Mouse (Mus musculus) heart, adult 2 months (tissue): ENCODE results near the gene Slc16a1. TPM values are rescaled to one million over a fixed set of nuclear protein-coding genes. Genes with fewer than 3 reads are reported as not detected.

Experiments
- DNase-seq, 2 experiments: peaks; one replicate each; pipeline ENCODE4 v3.0.0; 2021
- H3K27ac ChIP-seq: fragments of 200-600 bp; 2 replicates; pipeline ENCODE4 v1.8.1; 2022
- H3K27me3 ChIP-seq: fragments of 200-500 bp; 2 replicates; pipeline ENCODE4 v1.6.1; 2012; ENCODE audit warnings: mild to moderate bottlenecking, low read length, inconsistent platforms, mixed read lengths; ENCODE audit not compliant: control insufficient read depth, insufficient read depth
- H3K36me3 ChIP-seq: fragments of 200-500 bp; 2 replicates; pipeline ENCODE4 v1.6.1; 2012; ENCODE audit warnings: low read length, inconsistent platforms; ENCODE audit not compliant: control insufficient read depth, insufficient read depth
- H3K4me1 ChIP-seq: fragments of 200-500 bp; 2 replicates; pipeline ENCODE4 v1.6.1; 2011; ENCODE audit warnings: low read length; ENCODE audit not compliant: control insufficient read depth, insufficient read depth
- H3K4me3 ChIP-seq: fragments of 200-600 bp; 2 replicates; pipeline ENCODE4 v1.8.1; 2022
- H3K79me2 ChIP-seq: fragments of 200-500 bp; replicated peaks from 2 replicates; pipeline ENCODE4 v1.6.1; 2012; ENCODE audit warnings: mild to moderate bottlenecking, inconsistent platforms, low read length, moderate library complexity, mixed read lengths; ENCODE audit not compliant: control insufficient read depth, insufficient read depth
- H3K9ac ChIP-seq: fragments of 200-500 bp; 2 replicates; pipeline ENCODE4 v1.6.1; 2012; ENCODE audit warnings: low read depth, mild to moderate bottlenecking, control low read depth, inconsistent platforms, low read length, mixed read lengths
- CTCF ChIP-seq: fragments of 200-600 bp; IDR thresholded peaks from 2 replicates; pipeline ENCODE4 v1.8.1; 2022; ENCODE audit warnings: antibody characterized with exemption, mild to moderate bottlenecking, moderate library complexity
- EP300 ChIP-seq: fragments of 200-500 bp; IDR thresholded peaks from 2 replicates; pipeline ENCODE4 v1.6.1; 2011; ENCODE audit warnings: low read depth, low read length, control low read depth; ENCODE audit not compliant: insufficient read depth
- POLR2A ChIP-seq: fragments of 200-500 bp; IDR thresholded peaks from 2 replicates; pipeline ENCODE4 v1.6.1; 2011; ENCODE audit warnings: mild to moderate bottlenecking, low read depth, low read length, control low read depth; ENCODE audit not compliant: insufficient read depth
- WGBS: fragments of 180-500 bp; shearing (Covaris S2); methylation state at CpG from one replicate; pipeline ENCODE4 v1.1.7; 2018; 5-methylcytosine and 5-hydroxymethylcytosine counted together
- intact Hi-C: fragments of 180-260 bp; cut with DNase I; formaldehyde crosslinking; loops from one replicate; pipeline ENCODE4 v1.15.1; 2025
- polyA plus RNA-seq: library from polyadenylated mRNA; depleted of rRNA; stranded (reverse); fragments of >200 nt; gene quantifications from 2 replicates; pipeline ENCODE4 v1.2.3, GENCODE M21; 2012
- total RNA-seq, 2 experiments: library from RNA; stranded (reverse); gene quantifications; 2 replicates each; pipeline ENCODE4 v1.2.3; 2021

Gene Slc16a1
- total and polyA plus RNA-seq, 3 experiments, result 91.9 to 177 (median 157) TPM

GRCm38 (mm10) chr3:104601680-104602079 lies 36.8 kb upstream of the Slc16a1 start:
- DNase-seq, result peak in 1 of 2 experiments; percentile 46
- intact Hi-C loops, result loop anchor here (5.0 kb wide), 1 partner anchor 71 kb away; no protein-coding TSS in a partner anchor

GRCm38 (mm10) chr3:104609690-104610380 lies 28.6 kb upstream of the Slc16a1 start:
- TF ChIP-seq CTCF (no peak), EP300 (no peak)
- Histone ChIP-seq H3K9ac (no peak overlapping the region), H3K4me3 (no peak overlapping the region), H3K27ac (peak overlapping the region; percentile 28), H3K27me3 (no peaks in the 10 kb centered on the region), H3K4me1 (peaks cover 5% of the 10 kb centered on the region; the same call in 1 of the 2 replicates), H3K36me3 (no peaks in the 10 kb centered on the region; the same call in 1 of the 2 replicates), H3K79me2 (no peaks in the 10 kb centered on the region)
- peak in 1 of 2 experiments; percentile 39 for DNase-seq
- intact Hi-C loops, result no loop called here
- 39% methylated on average over 8 of the region's 8 CpGs for WGBS

More at GRCm38 (mm10) chr3:104601680-104602079, 36.8 kb upstream of the Slc16a1 start:
- no peak overlapping the region; the same call in 1 of the 2 replicates for H3K9ac ChIP-seq
- H3K79me2 ChIP-seq, result no peaks in the 10 kb centered on the region
- no peak overlapping the region for H3K4me3 ChIP-seq
- peaks cover 9% of the 10 kb centered on the region for H3K4me1 ChIP-seq
- no peaks in the 10 kb centered on the region; the same call in 1 of the 2 replicates for H3K36me3 ChIP-seq
- TF ChIP-seq POLR2A (no peak), EP300 (0 out of 2 replicates have a peak, but pooled peaks have one; percentile 15)
- WGBS, result 53% methylated on average over 4 of the region's 4 CpGs
- H3K27ac ChIP-seq, result peak overlapping the region; percentile 88
- H3K27me3 ChIP-seq, result no peaks in the 10 kb centered on the region

GRCm38 (mm10) chr3:104610453-104611230 lies 27.8 kb upstream of the Slc16a1 start:
- Histone ChIP-seq H3K9ac (no peak overlapping the region), H3K79me2 (no peaks in the 10 kb centered on the region), H3K4me1 (peaks cover 5% of the 10 kb centered on the region; the same call in 1 of the 2 replicates), H3K36me3 (no peaks in the 10 kb centered on the region; the same call in 1 of the 2 replicates), H3K27me3 (no peaks in the 10 kb centered on the region), H3K27ac (no peak overlapping the region), H3K4me3 (no peak overlapping the region)
- peak in 1 of 2 experiments; percentile 9 for DNase-seq
- no peak for TF ChIP-seq CTCF
- no peak for TF ChIP-seq EP300
- TF ChIP-seq POLR2A, result no peak
- intact Hi-C loops, result no loop called here
- WGBS, result 70% methylated on average over 6 of the region's 6 CpGs

- intact Hi-C loops, result no loop called here
These were observed 26.5 kb upstream of the Slc16a1 start for GRCm38 (mm10) chr3:104611951-104612350.

GRCm38 (mm10) chr3:104613102-104613501 lies 25.4 kb upstream of the Slc16a1 start:
- Histone ChIP-seq H3K36me3 (no peaks in the 10 kb centered on the region; the same call in 1 of the 2 replicates), H3K27ac (no peak overlapping the region), H3K4me1 (peaks cover 5% of the 10 kb centered on the region), H3K4me3 (no peak overlapping the region), H3K9ac (no peak overlapping the region), H3K27me3 (no peaks in the 10 kb centered on the region), H3K79me2 (no peaks in the 10 kb centered on the region)
- no peak for TF ChIP-seq POLR2A
- TF ChIP-seq EP300, result no peak
- TF ChIP-seq CTCF, result no peak
- 53% methylated on average over 5 of the region's 5 CpGs for WGBS
- intact Hi-C loops, result no loop called here
- DNase-seq, result no peak

More at GRCm38 (mm10) chr3:104611951-104612350, 26.5 kb upstream of the Slc16a1 start:
- H3K4me3 ChIP-seq, result no peak overlapping the region
- no peaks in the 10 kb centered on the region for H3K27me3 ChIP-seq
- peak in 1 of 2 experiments; percentile 8 for DNase-seq
- no peak overlapping the region for H3K27ac ChIP-seq
- H3K36me3 ChIP-seq, result no peaks in the 10 kb centered on the region; the same call in 1 of the 2 replicates
- WGBS, result 68% methylated on average over 3 of the region's 3 CpGs
- H3K79me2 ChIP-seq, result no peaks in the 10 kb centered on the region
- peaks cover 5% of the 10 kb centered on the region for H3K4me1 ChIP-seq
- no peak overlapping the region for H3K9ac ChIP-seq
- TF ChIP-seq POLR2A (no peak), EP300 (no peak), CTCF (no peak)
